Comparison of ENCODE assay signal across 8 mouse cellular contexts in genomic region chr2:121354378-121354777, GRCm38 (mm10). TPM values are rescaled to one million over a fixed set of nuclear protein-coding genes. Genes with fewer than 3 reads are reported as not detected.
DNase-seq lines count a peak whose midpoint lies in the region; ATAC-seq and TF ChIP-seq lines count a peak whose summit lies in the region.

No protein-coding gene starts in this region.

- no peaks in the 10 kb centered on the region for H3K36me3 ChIP-seq in kidney, postnatal 0 days (ENCODE audit: insufficient read depth, low read length)
- H3K36me3 ChIP-seq in intestine, embryonic 14.5 days (ENCODE audit: control insufficient read depth, insufficient read depth, low read length) = no peaks in the 10 kb centered on the region
- H3K36me3 ChIP-seq in neural tube, embryonic 12.5 days = no peaks in the 10 kb centered on the region

- H3K27me3 ChIP-seq in kidney, postnatal 0 days (ENCODE audit: insufficient read depth, low read length) = no peaks in the 10 kb centered on the region
- H3K27me3 ChIP-seq in intestine, embryonic 14.5 days (replicated peaks; ENCODE audit: control insufficient read depth, insufficient read depth, low read length) = 0 out of 2 replicates have a peak, but pooled peaks cover 4% of the 10 kb centered on the region
- peaks cover 23% of the 10 kb centered on the region for H3K27me3 ChIP-seq in neural tube, embryonic 12.5 days (replicated peaks)

- 1% methylated on average over 6 of the region's 6 CpGs for WGBS in kidney, postnatal 0 days
- 5% methylated on average over 6 of the region's 6 CpGs for WGBS in intestine, embryonic 14.5 days
- WGBS in neural tube, embryonic 12.5 days = 6% methylated on average over 6 of the region's 6 CpGs

- ATAC-seq in kidney, postnatal 0 days (replicated peaks; ENCODE audit: low FRiP score, low read depth) = no peak
- no peak for ATAC-seq in intestine, embryonic 14.5 days (replicated peaks; ENCODE audit: low FRiP score, low TSS enrichment, low read depth)
- ATAC-seq in neural tube, embryonic 12.5 days (ENCODE audit: low FRiP score, low read depth) = no peak

- peak overlapping the region; percentile 66 for H3K4me3 ChIP-seq in kidney, postnatal 0 days (replicated peaks; ENCODE audit: low read depth, low read length)
- peak overlapping the region; percentile 58 for H3K4me3 ChIP-seq in intestine, embryonic 14.5 days (ENCODE audit: low read depth, low read length)
- peak overlapping the region; percentile 67 for H3K4me3 ChIP-seq in neural tube, embryonic 12.5 days

- peaks cover 8% of the 10 kb centered on the region; the same call in 1 of the 2 replicates for H3K4me1 ChIP-seq in kidney, postnatal 0 days (replicated peaks; ENCODE audit: insufficient read depth, low read length)
- 0 out of 2 replicates have a peak, but pooled peaks cover 5% of the 10 kb centered on the region for H3K4me1 ChIP-seq in intestine, embryonic 14.5 days (replicated peaks; ENCODE audit: control insufficient read depth, insufficient read depth, low read length)
- H3K4me1 ChIP-seq in neural tube, embryonic 12.5 days = peaks cover 17% of the 10 kb centered on the region

- H3K27ac ChIP-seq in kidney, postnatal 0 days = peak overlapping the region; percentile 50; the same call in 1 of the 2 replicates
- peak overlapping the region; percentile 51; the same call in 1 of the 2 replicates for H3K27ac ChIP-seq in intestine, embryonic 14.5 days (ENCODE audit: low read depth)
- 0 out of 2 replicates have a peak overlapping the region, but pooled peaks have one; percentile 66 for H3K27ac ChIP-seq in neural tube, embryonic 12.5 days

- H3K4me2 ChIP-seq in kidney, postnatal 0 days (ENCODE audit: low read length) = peak overlapping the region; percentile 92
- H3K4me2 ChIP-seq in intestine, embryonic 14.5 days (ENCODE audit: low read length) = peak overlapping the region; percentile 86
- peak overlapping the region; percentile 83 for H3K4me2 ChIP-seq in neural tube, embryonic 12.5 days (replicated peaks)

- no peaks in the 10 kb centered on the region for H3K9me3 ChIP-seq in kidney, postnatal 0 days (replicated peaks; ENCODE audit: low read length)
- H3K9me3 ChIP-seq in intestine, embryonic 14.5 days (ENCODE audit: control insufficient read depth, low read length) = no peaks in the 10 kb centered on the region
- H3K9me3 ChIP-seq in neural tube, embryonic 12.5 days = no peaks in the 10 kb centered on the region

- DNase-seq in kidney, postnatal 0 days (ENCODE audit: low spot score) = no peak
- DNase-seq in kidney, adult 18-20 months = no peak
- DNase-seq in c-Kit-negative CD71-positive TER-119-positive erythroid progenitor cells, embryonic 14.5 days (ENCODE audit: low read depth, low spot score) = peak; percentile 20
- no peak for DNase-seq in intestine, embryonic 14.5 days (ENCODE audit: low spot score)
- DNase-seq in right cerebral cortex, postnatal 4 days = no peak
- DNase-seq in thymus, postnatal 36 days = no peak
- no peak for DNase-seq in thymus, adult 18-20 months

- TF ChIP-seq CTCF in kidney, postnatal 0 days (IDR thresholded peaks at IDR 0.05; ENCODE audit: low read depth) = no peak

- H3K9ac ChIP-seq in kidney, postnatal 0 days (ENCODE audit: low read depth, low read length) = peak overlapping the region; percentile 63
- H3K9ac ChIP-seq in intestine, embryonic 14.5 days (ENCODE audit: low read length) = peak overlapping the region; percentile 57
- peak overlapping the region; percentile 80 for H3K9ac ChIP-seq in neural tube, embryonic 12.5 days

RNA-seq across cellular contexts. Expression of gene Ppip5k1, which starts 0.8 kb away (rescaled TPM):
- polyA plus RNA-seq in kidney, postnatal 0 days (2015; fragmentation: Nextera tagmentation; extraction: Ambion mirVana) = 13.1 and 14.0 TPM in 2 replicates
- polyA plus RNA-seq in intestine, embryonic 14.5 days (2014; fragmentation: Nextera tagmentation; extraction: Ambion mirVana) = 15.0 and 15.3 TPM in 2 replicates
- polyA plus RNA-seq in neural tube, embryonic 12.5 days (2016; fragmentation: Nextera tagmentation; extraction: Ambion mirVana) = 13.0 and 13.1 TPM in 2 replicates

RNA-seq across cellular contexts. Expression of gene Ckmt1, which starts 3.1 kb away (rescaled TPM):
- polyA plus RNA-seq in kidney, postnatal 0 days (2015; fragmentation: Nextera tagmentation; extraction: Ambion mirVana) = 63.1 and 70.4 TPM in 2 replicates
- 64.4 and 100 TPM in 2 replicates for polyA plus RNA-seq in intestine, embryonic 14.5 days (2014; fragmentation: Nextera tagmentation; extraction: Ambion mirVana)
- 19.6 and 19.7 TPM in 2 replicates for polyA plus RNA-seq in neural tube, embryonic 12.5 days (2016; fragmentation: Nextera tagmentation; extraction: Ambion mirVana)

RNA-seq across cellular contexts. Expression of gene Strc, which starts 32.6 kb away (rescaled TPM):
- polyA plus RNA-seq in kidney, postnatal 0 days (2015; fragmentation: Nextera tagmentation; extraction: Ambion mirVana) = not detected in 2 replicates
- polyA plus RNA-seq in intestine, embryonic 14.5 days (2014; fragmentation: Nextera tagmentation; extraction: Ambion mirVana) = not detected in 2 replicates
- polyA plus RNA-seq in neural tube, embryonic 12.5 days (2016; fragmentation: Nextera tagmentation; extraction: Ambion mirVana) = not detected in 2 replicates

RNA-seq across cellular contexts. Expression of gene Pdia3, which starts 59.2 kb away (rescaled TPM):
- polyA plus RNA-seq in kidney, postnatal 0 days (2015; fragmentation: Nextera tagmentation; extraction: Ambion mirVana) = 506 and 575 TPM in 2 replicates
- polyA plus RNA-seq in intestine, embryonic 14.5 days (2014; fragmentation: Nextera tagmentation; extraction: Ambion mirVana) = 540 and 546 TPM in 2 replicates
- polyA plus RNA-seq in neural tube, embryonic 12.5 days (2016; fragmentation: Nextera tagmentation; extraction: Ambion mirVana) = 497 and 518 TPM in 2 replicates

RNA-seq across cellular contexts. Expression of gene Catsper2, which starts 59.2 kb away (rescaled TPM):
- 1.7 and 2.4 TPM in 2 replicates for polyA plus RNA-seq in kidney, postnatal 0 days (2015; fragmentation: Nextera tagmentation; extraction: Ambion mirVana)
- 2.1 and 2.2 TPM in 2 replicates for polyA plus RNA-seq in intestine, embryonic 14.5 days (2014; fragmentation: Nextera tagmentation; extraction: Ambion mirVana)
- polyA plus RNA-seq in neural tube, embryonic 12.5 days (2016; fragmentation: Nextera tagmentation; extraction: Ambion mirVana) = 4.1 and 4.5 TPM in 2 replicates
